Mouse (Mus musculus) monocyte, adult 2 months (primary cell): ENCODE results near the gene Olfr1411.
A peak's percentile ranks its signal among the peaks of the same experiment; 100 is the strongest.

Experiments used
- DNase-seq, 2 experiments: peaks; one replicate each; pipeline ENCODE4 v3.0.0; 2022; ENCODE audit warnings: low spot score in 2 of 2, low read depth in 1 of 2

Gene Olfr1411

GRCm38 (mm10) chr1:92638736-92639135 is 44.5 kb downstream of the Olfr1411 start:
- DNase-seq: no peak

- DNase-seq: no peak
These were observed 46.2 kb downstream of the Olfr1411 start for GRCm38 (mm10) chr1:92640393-92640792.

GRCm38 (mm10) chr1:92641514-92642272 is 47.5 kb downstream of the Olfr1411 start, which contains the start of gene Cops9:
Cops9 (minus strand) TSS chr1:92641985.
- DNase-seq: peak; percentile 64 to 80

- DNase-seq: no peak
These were observed 49.5 kb downstream of the Olfr1411 start for GRCm38 (mm10) chr1:92643691-92644090.

- DNase-seq: no peak
These were observed 50.7 kb downstream of the Olfr1411 start for GRCm38 (mm10) chr1:92644916-92645315.

- no peak for DNase-seq
These were observed 51.9 kb downstream of the Olfr1411 start for GRCm38 (mm10) chr1:92646111-92646510.

GRCm38 (mm10) chr1:92646601-92647000 is 52.4 kb downstream of the Olfr1411 start:
- no peak for DNase-seq

GRCm38 (mm10) chr1:92647026-92647425 is 52.8 kb downstream of the Olfr1411 start:
- no peak for DNase-seq
